Mouse (Mus musculus) left cerebral cortex, postnatal 4 days (tissue): Measurements from ENCODE around the gene Gm6176. TPM values are rescaled to one million over a fixed set of nuclear protein-coding genes. Genes with fewer than 3 reads are reported as not detected.
"Not testable (repeated sequence)": the region's sequence is repeated elsewhere in the genome, so short reads cannot be mapped to it uniquely, and the experiment has no call there.

Experiments
- DNase-seq: peaks from one replicate; pipeline ENCODE4 v3.0.0-alpha.2; 2022
- intact Hi-C: fragments of 180-260 bp; cut with DNase I; formaldehyde crosslinking; loops from one replicate; pipeline ENCODE4 v1.15.1; 2025
- total RNA-seq, 2 experiments: library from RNA; stranded (reverse); gene quantifications; 2 replicates each; pipeline ENCODE4 v1.2.3; 2021

Gm6176 gene
- total RNA-seq: not detected

GRCm38 (mm10) chr7:22056205-22056604, at the start of gene Gm6176:
Gene Gm6176, minus strand, starts transcription at chr7:22056305.
- DNase-seq, intact Hi-C loops: not testable (repeated sequence)

GRCm38 (mm10) chr7:22068757-22069156, 12.7 kb upstream of the Gm6176 start, which contains the start of gene Vmn1r139:
Gene Vmn1r139, plus strand, starts transcription at chr7:22069057.
- DNase-seq, intact Hi-C loops: not testable (repeated sequence)

- intact Hi-C loops, DNase-seq: not testable (repeated sequence)
Observed at GRCm38 (mm10) chr7:22028797-22029196, 27.3 kb downstream of the Gm6176 start, which contains the start of gene Vmn1r138. Gene Vmn1r138, minus strand, starts transcription at chr7:22028897.

Other genes starting within 250 kb of the Gm6176 start
- gene Vmn1r135, start 224.0 kb downstream of the Gm6176 start, total RNA-seq: not detected
- not detected for gene Gm5725, start 212.0 kb downstream of the Gm6176 start, total RNA-seq
- not detected for gene Gm5891, start 135.0 kb downstream of the Gm6176 start, total RNA-seq
- not detected for gene Vmn1r137, start 61.7 kb downstream of the Gm6176 start, total RNA-seq
- gene Vmn1r138, start 27.4 kb downstream of the Gm6176 start, total RNA-seq: not detected
- not detected for gene Vmn1r139, start 12.8 kb upstream of the Gm6176 start, total RNA-seq
- gene Gm16451, start 61.9 kb upstream of the Gm6176 start, total RNA-seq: not detected
- not detected for gene Gm10666, start 78.4 kb upstream of the Gm6176 start, total RNA-seq
- gene Vmn1r142, start 107.7 kb upstream of the Gm6176 start, total RNA-seq: not detected
- not detected for gene Vmn1r143, start 133.1 kb upstream of the Gm6176 start, total RNA-seq
- not detected for gene Gm8653, start 145.0 kb upstream of the Gm6176 start, total RNA-seq
- gene Gm8453, start 173.2 kb upstream of the Gm6176 start, total RNA-seq: not detected